Mouse (Mus musculus): ENCODE measurements around the gene Naalad2. TPM values are rescaled to one million over a fixed set of nuclear protein-coding genes. Genes with fewer than 3 reads are reported as not detected.
"Not testable (repeated sequence)": the region's sequence is repeated elsewhere in the genome, so short reads cannot be mapped to it uniquely, and the experiment has no call there.

Naalad2 gene
- 0.89 and 1.7 TPM in 2 replicates for polyA plus RNA-seq (2015; fragmentation: Nextera tagmentation; extraction: Ambion mirVana)

- 70% methylated on average over 2 of the region's 2 CpGs for WGBS
- H3K36me3 ChIP-seq (ENCODE audit: poor library complexity, severe bottlenecking); H3K9ac ChIP-seq; H3K4me2 ChIP-seq; H3K27ac ChIP-seq; H3K27me3 ChIP-seq; H3K4me3 ChIP-seq; H3K4me1 ChIP-seq; H3K9me3 ChIP-seq (replicated peaks); ATAC-seq: not testable (repeated sequence)
Observed at GRCm38 (mm10) chr9:18402895-18403294, at the start of gene Naalad2. TSS of gene Naalad2 (minus strand) at chr9:18402995.

DNA sequence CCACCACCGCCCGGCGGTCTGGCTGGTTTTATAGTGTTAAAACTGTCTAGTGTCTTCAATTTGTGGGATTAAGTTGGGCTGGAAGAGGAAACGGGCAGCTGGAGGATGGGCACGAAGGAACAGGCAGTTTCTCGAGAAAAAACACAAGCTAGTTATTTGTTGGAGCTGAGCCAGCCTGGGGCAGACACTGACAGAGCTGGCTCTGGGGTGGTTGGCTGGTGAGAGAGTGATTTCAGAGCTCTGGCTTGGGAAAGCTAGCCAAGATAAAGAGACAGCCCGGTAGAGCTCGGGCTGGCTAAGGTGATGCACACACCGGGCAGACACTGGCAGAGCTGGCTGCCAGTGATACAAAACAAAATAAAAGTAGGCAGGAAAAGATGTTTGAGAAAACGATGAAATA is 28.9 kb upstream of the Naalad2 start:
- Histone ChIP-seq H3K4me3 (no peak overlapping the region), H3K9me3 (replicated peaks) (no peaks in the 10 kb centered on the region), H3K9ac (no peak overlapping the region), H3K4me2 (no peak overlapping the region), H3K27me3 (no peaks in the 10 kb centered on the region), H3K27ac (no peak overlapping the region), H3K4me1 (no peaks in the 10 kb centered on the region), H3K36me3 (ENCODE audit: poor library complexity, severe bottlenecking) (no peaks in the 10 kb centered on the region)
- no peak for ATAC-seq
- WGBS, result 75% methylated on average over 10 of the region's 10 CpGs

GRCm38 (mm10) chr9:18430354-18430753 is 27.6 kb upstream of the Naalad2 start, which contains the start of gene Mbd3l2:
TSS of gene Mbd3l2 (plus strand) at chr9:18430654.
- no peak for ATAC-seq
- H3K27me3 ChIP-seq, result no peaks in the 10 kb centered on the region
- H3K9ac ChIP-seq, result no peak within 1 kb of the TSS
- no peak within 1 kb of the TSS for H3K4me3 ChIP-seq
- H3K27ac ChIP-seq, result no peak within 1 kb of the TSS
- H3K4me1 ChIP-seq, result no peaks in the 10 kb centered on the region
- H3K4me2 ChIP-seq, result no peak within 1 kb of the TSS
- no peaks in the 10 kb centered on the region for H3K36me3 ChIP-seq (ENCODE audit: poor library complexity, severe bottlenecking)
- no peaks in the 10 kb centered on the region for H3K9me3 ChIP-seq (replicated peaks)

- H3K9ac ChIP-seq; H3K27ac ChIP-seq; H3K4me1 ChIP-seq; H3K36me3 ChIP-seq (ENCODE audit: poor library complexity, severe bottlenecking); H3K4me3 ChIP-seq; ATAC-seq; H3K4me2 ChIP-seq; H3K9me3 ChIP-seq (replicated peaks); H3K27me3 ChIP-seq: not testable (repeated sequence)
- 82% methylated on average over 4 of the region's 4 CpGs for WGBS
Observed at GRCm38 (mm10) chr9:18412371-18412770, 9.6 kb upstream of the Naalad2 start.

DNA sequence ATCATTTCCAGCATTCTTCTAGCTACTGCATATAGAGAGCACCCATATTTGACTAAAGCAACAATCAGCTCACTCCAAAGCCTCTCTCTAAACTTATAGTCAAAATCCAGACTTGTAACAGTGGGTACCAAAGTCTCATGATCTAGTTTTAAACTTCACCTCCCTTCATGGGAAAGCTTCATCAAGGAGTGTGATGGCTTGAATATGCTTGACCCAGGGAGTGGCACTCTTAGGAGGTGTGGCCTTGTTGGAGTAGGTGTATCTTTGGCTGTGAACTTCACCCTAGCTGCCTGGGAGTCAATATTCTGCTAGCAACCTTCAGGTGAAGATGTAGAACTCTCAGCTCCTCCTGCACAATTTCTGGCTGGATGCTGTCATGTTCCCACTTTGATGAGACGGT is 1.3 kb upstream of the Naalad2 start, which contains the start of gene Ubtfl1:
TSS of gene Ubtfl1 (plus strand) at position 301 of the 400 bp plus-strand sequence.
- no peak within 1 kb of the TSS for H3K9ac ChIP-seq
- no peak within 1 kb of the TSS for H3K4me3 ChIP-seq
- no peaks in the 10 kb centered on the region for H3K9me3 ChIP-seq (replicated peaks)
- H3K4me1 ChIP-seq, result no peaks in the 10 kb centered on the region
- H3K27me3 ChIP-seq, result no peaks in the 10 kb centered on the region
- H3K4me2 ChIP-seq, result no peak within 1 kb of the TSS
- H3K36me3 ChIP-seq (ENCODE audit: poor library complexity, severe bottlenecking), result no peaks in the 10 kb centered on the region
- no peak for ATAC-seq
- WGBS, result 73% methylated on average over 1 of the region's 1 CpGs
- no peak within 1 kb of the TSS for H3K27ac ChIP-seq

GRCm38 (mm10) chr9:18399629-18400028 is 3.2 kb downstream of the Naalad2 start:
- no peaks in the 10 kb centered on the region for H3K27me3 ChIP-seq
- no peaks in the 10 kb centered on the region for H3K36me3 ChIP-seq (ENCODE audit: poor library complexity, severe bottlenecking)
- no peak overlapping the region for H3K4me2 ChIP-seq
- no peak for ATAC-seq
- H3K4me1 ChIP-seq, result no peaks in the 10 kb centered on the region
- no peaks in the 10 kb centered on the region for H3K9me3 ChIP-seq (replicated peaks)
- no peak overlapping the region for H3K9ac ChIP-seq
- no peak overlapping the region for H3K27ac ChIP-seq
- H3K4me3 ChIP-seq, result no peak overlapping the region
- WGBS, result 80% methylated on average over 1 of the region's 1 CpGs

GRCm38 (mm10) chr9:18385782-18386181 is 17.0 kb downstream of the Naalad2 start:
- H3K4me2 ChIP-seq, result no peak overlapping the region
- no peaks in the 10 kb centered on the region for H3K27me3 ChIP-seq
- H3K27ac ChIP-seq, result no peak overlapping the region
- no peak overlapping the region for H3K4me3 ChIP-seq
- H3K4me1 ChIP-seq, result no peaks in the 10 kb centered on the region
- no peaks in the 10 kb centered on the region for H3K9me3 ChIP-seq (replicated peaks)
- WGBS, result 43% methylated on average over 6 of the region's 6 CpGs
- no peak for ATAC-seq
- no peak overlapping the region for H3K9ac ChIP-seq
- H3K36me3 ChIP-seq (ENCODE audit: poor library complexity, severe bottlenecking), result no peaks in the 10 kb centered on the region

- H3K36me3 ChIP-seq (ENCODE audit: poor library complexity, severe bottlenecking); H3K4me1 ChIP-seq; H3K4me2 ChIP-seq; H3K9me3 ChIP-seq (replicated peaks); H3K9ac ChIP-seq; H3K4me3 ChIP-seq; ATAC-seq; H3K27me3 ChIP-seq; H3K27ac ChIP-seq: not testable (repeated sequence)
- 93% methylated on average over 1 of the region's 1 CpGs for WGBS
Observed at GRCm38 (mm10) chr9:18373026-18373425, 29.8 kb downstream of the Naalad2 start.

GRCm38 (mm10) chr9:18319990-18320389 is 82.8 kb downstream of the Naalad2 start:
- H3K4me1 ChIP-seq, result no peaks in the 10 kb centered on the region
- no peaks in the 10 kb centered on the region for H3K9me3 ChIP-seq (replicated peaks)
- H3K27me3 ChIP-seq, result no peaks in the 10 kb centered on the region
- no peak overlapping the region for H3K9ac ChIP-seq
- H3K4me2 ChIP-seq, result no peak overlapping the region
- ATAC-seq, result no peak
- WGBS, result 94% methylated on average over 3 of the region's 3 CpGs
- H3K27ac ChIP-seq, result no peak overlapping the region
- no peak overlapping the region for H3K4me3 ChIP-seq
- 0 out of 2 replicates have a peak, but pooled peaks cover 17% of the 10 kb centered on the region for H3K36me3 ChIP-seq (ENCODE audit: poor library complexity, severe bottlenecking)

DNA sequence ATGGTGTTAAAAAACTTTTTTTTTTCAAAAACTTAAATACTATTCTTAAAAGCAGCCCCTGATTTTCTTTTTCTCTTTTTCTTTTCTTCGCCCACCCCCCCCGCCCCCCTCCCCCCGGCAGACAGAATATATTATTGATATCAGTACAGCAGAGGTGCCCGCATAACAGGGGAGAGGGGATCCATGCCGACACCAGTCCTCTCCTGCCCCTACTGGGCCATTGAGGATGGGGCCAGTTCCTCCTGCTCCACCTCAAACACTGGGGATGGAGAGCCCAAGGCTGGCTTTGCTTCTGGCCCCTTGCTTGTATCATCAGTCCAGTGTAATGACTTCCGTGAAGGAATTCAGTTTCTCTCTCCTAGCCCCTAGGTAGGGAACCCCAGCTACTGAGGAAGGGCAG is 104.5 kb downstream of the Naalad2 start:
- H3K4me3 ChIP-seq, result no peak overlapping the region
- no peaks in the 10 kb centered on the region for H3K27me3 ChIP-seq
- H3K27ac ChIP-seq, result no peak overlapping the region
- no peak overlapping the region for H3K9ac ChIP-seq
- ATAC-seq, result 0 out of 2 replicates have a peak, but pooled peaks have one; percentile 42
- peaks cover 51% of the 10 kb centered on the region for H3K36me3 ChIP-seq (ENCODE audit: poor library complexity, severe bottlenecking)
- H3K4me1 ChIP-seq, result peaks cover 11% of the 10 kb centered on the region
- H3K4me2 ChIP-seq, result no peak overlapping the region
- no peaks in the 10 kb centered on the region for H3K9me3 ChIP-seq (replicated peaks)
- 90% methylated on average over 6 of the region's 6 CpGs for WGBS

- no peak overlapping the region for H3K27ac ChIP-seq
- peaks cover 6% of the 10 kb centered on the region for H3K36me3 ChIP-seq (ENCODE audit: poor library complexity, severe bottlenecking)
- ATAC-seq, result no peak
- H3K4me1 ChIP-seq, result peaks cover 17% of the 10 kb centered on the region
- peak overlapping the region; percentile 96 for H3K9ac ChIP-seq
- peak overlapping the region; percentile 94 for H3K4me3 ChIP-seq
- no peaks in the 10 kb centered on the region for H3K9me3 ChIP-seq (replicated peaks)
- peak overlapping the region; percentile 92 for H3K4me2 ChIP-seq
- no peaks in the 10 kb centered on the region for H3K27me3 ChIP-seq
- WGBS, result 49% methylated on average over 6 of the region's 6 CpGs
Observed at GRCm38 (mm10) chr9:18293026-18293781, 109.6 kb downstream of the Naalad2 start.

DNA sequence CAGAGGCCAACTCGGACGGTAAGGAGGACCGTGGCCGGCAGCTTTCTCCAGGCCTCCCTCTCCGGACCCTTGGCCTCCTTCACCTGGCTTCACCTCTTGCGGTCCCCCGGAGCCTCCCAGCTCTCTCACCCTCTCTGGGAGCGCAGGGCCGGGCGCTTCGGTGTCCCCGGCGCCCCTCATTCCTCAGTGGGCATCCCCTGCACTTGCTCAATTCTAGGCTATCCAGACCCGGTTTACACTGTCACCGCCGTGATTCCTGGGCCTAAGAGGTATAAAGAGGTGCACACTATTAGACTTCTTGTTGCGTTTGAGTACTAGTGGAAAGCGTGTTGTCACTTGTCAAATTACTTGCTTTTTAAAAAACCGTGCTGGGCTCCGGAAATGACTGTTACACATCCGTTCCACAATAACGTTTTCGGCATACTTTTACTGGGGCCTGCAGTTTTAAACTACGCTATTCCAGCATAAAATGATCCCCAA is 110.3 kb downstream of the Naalad2 start:
- Histone ChIP-seq H3K27ac (peak overlapping the region; percentile 83), H3K4me1 (peaks cover 17% of the 10 kb centered on the region), H3K4me3 (peak overlapping the region; percentile 94), H3K4me2 (peak overlapping the region; percentile 92), H3K9me3 (replicated peaks) (no peaks in the 10 kb centered on the region), H3K9ac (peak overlapping the region; percentile 96), H3K27me3 (no peaks in the 10 kb centered on the region), H3K36me3 (ENCODE audit: poor library complexity, severe bottlenecking) (peaks cover 4% of the 10 kb centered on the region; the same call in 1 of the 2 replicates)
- ATAC-seq, result peak; percentile 66
- 1% methylated on average over 24 of the region's 24 CpGs for WGBS
